Mouse (Mus musculus): ENCODE results near the gene Mfrp.

The Mfrp gene

DNA sequence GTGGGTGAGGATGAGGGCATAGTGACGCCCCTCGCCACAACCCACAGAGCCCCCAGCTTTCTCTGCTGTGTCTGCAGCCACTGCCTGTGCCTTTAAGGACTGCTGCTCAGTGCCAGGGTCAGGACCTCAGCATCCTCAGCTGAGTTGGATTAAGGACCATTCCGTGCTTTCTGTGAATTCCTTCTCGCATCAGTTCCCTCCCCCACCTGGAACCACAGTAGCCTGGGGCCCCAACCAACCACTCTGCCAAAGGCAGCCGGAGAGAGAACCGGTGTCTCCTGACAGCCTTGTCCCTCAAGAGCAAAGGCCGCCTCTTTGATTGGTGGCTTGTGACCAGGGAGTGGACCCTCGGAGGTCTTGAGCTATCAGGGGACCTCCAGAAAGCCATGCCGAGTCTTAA lies at the start of gene Mfrp:
TSS of gene Mfrp (plus strand) at position 240 of the 400 bp plus-strand sequence.
- DNase-seq (ENCODE audit: low spot score): no peak

DNA sequence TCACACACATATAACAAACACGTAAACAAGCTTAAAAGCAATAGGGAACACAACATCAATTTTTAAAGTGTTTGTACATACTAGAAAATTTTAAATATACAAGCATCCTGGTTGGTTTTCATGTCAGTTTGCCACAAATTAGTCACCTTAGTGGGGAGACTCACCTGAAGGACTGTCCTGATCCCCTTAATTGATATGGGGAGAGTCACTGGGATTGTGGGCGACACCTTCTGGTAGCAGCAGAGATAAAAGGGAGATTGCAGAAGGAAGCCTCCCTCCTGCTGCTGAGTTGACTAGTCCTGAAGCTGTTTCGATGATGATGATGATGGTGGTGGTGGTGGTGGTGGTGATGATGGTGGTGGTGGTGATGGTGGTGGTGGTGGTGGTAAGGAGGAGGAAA lies 48.7 kb upstream of the Mfrp start:
- no peak for DNase-seq (ENCODE audit: low spot score)

DNA sequence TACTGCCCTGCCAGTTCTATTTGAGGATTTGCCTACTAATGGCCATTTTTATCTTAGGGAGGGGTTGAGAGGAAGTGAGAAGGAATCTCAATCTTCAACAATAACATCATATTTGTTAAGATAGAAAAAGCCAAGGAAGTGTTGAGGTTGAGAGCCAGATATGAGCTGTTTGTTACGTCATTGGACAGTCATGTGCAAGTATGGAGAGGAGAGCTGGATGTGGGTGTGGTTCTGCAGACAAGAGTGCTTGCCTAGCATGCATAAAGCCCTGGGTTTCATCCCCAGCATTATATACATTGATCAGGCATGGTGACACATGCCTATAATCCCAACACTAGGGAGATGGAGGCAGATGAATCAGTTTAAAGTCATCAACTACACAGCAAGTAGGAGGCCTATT lies 47.6 kb upstream of the Mfrp start:
- no peak for DNase-seq (ENCODE audit: low spot score)

DNA sequence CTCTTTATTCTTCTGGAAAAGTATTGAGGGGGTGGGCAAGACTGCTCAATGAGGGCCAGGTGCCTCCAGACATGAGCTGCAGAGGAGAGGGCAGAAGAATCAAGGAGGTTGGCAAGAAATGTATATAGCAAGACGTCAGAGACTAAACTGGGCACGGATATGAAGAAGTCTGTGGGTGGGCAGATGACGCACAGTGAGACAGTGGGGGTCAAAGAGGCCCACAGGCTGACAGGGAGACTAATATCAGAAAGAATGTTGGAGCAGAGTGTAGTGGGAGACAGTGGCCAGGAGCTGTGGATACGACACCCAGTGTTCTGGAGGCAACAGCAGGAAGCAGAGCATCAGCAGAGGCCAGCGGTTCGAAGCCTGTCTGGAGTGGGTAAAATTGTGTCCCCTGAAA lies 42.9 kb upstream of the Mfrp start:
- no peak for DNase-seq (ENCODE audit: low spot score)

DNA sequence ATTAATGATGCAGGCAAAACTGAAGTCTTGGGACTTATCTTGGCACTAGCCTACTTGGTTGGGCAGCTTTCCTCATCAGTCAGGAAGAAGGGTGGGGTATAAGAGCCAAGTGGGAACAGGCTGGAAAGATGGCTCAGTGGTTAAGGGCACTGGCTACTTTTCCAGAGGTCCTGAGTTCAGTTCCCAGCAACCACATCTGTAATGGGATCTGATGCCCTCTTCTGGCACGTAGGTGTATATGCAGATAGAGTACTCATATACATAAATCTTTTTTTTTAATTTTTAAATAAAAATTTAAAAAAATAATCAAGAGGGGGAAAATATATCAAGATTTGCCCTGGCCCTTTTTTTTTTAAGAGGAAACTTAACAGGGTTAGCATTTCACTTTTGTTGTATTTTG lies 36.4 kb upstream of the Mfrp start:
- no peak for DNase-seq (ENCODE audit: low spot score)

DNA sequence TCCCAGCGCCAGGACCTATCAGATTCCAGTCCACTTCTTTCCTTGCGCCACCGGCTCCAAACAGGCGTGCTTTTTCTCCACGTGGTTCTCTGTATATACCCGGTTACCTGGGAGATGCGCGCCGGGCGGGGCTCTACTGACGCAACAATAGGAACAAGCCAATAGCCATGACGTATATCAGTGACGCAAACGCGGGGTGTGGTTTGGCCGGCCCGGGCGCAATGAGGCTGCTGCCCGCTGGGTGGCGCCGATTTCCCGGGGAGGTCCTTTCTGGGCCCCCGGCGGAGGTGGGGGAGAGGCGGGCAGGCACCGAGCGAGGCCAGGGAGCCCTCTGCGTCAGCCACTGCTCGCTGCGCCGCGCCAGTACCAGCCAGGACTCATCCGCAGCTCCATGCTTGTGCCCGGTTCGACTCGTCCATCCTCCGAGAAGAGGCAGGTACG lies 34.7 kb upstream of the Mfrp start, which contains the start of gene Usp2:
TSS of gene Usp2 (plus strand) at position 237 of the 441 bp plus-strand sequence.
- DNase-seq (ENCODE audit: low spot score): peak; percentile 99

DNA sequence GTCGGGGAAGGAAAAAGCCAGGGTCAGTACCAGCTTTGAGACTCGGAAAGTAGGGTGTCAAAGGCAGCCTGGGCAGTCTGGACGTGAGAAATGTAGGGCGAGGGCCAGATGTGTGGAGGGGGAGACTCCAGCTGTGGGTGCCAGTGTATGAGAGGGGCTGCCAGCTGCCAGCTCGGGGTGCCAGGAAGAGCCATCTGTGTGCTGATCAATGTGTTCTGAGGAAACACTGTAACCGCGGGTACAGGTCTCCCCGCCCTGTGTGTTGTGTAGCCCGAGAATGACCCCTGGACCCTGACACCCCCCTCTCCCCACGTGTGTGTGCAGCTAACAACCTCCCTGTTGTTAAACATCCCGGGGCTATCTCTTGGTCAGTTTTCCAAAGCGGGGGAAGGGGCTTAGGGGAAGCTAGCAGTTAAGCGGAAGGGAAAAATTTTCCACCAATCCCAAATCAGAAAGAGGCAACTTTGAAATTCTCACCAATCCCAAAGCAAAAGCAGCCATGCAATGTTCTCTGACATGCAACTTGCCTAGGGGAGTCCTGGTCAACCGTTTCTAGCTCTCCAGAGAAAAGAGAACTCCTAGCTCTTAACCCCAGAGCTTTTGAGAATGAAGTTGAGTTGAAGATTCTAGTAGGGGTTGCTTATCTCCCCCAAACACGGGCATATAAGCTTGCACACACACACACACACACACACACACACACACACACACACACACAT lies 34.1 kb upstream of the Mfrp start:
- DNase-seq (ENCODE audit: low spot score): no peak

DNA sequence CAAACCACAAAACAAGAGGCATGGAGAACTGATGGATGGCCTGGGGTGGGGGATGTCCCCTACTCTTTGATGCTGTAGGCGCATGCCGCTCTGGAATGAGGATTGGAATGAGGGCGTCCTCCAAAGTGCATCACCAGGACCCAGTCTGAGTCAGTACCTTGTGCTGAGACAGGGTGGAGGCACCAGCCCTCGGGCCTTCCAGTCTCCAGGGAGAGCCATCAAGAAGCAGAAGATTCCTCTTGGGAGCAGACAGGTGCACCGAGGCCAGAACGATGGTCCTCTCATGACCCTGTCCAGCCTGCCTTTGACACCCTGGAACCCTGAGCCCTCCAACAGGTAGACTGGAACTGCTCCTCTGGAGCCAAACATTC lies 33.6 kb upstream of the Mfrp start:
- no peak for DNase-seq (ENCODE audit: low spot score)

DNA sequence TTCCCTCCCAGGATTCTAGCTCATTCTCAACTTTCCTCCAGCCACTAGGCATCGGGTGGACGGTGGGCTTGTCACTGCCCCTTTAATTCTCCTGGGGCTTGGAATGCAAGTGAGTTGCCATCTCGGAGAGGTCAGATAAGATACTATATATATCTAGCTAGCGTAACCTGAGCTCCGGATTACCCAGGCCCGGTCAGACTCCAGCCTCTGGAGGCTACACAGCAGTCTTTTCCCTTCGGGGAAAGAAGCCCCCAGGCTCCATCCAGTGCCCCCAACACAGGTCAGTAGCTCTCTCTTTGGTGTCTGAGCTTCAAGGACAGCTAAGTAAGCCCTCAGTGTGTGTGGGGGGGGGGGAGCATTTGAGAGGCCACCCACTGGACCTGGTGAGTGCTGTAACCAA lies 32.3 kb upstream of the Mfrp start:
- no peak for DNase-seq (ENCODE audit: low spot score)

DNA sequence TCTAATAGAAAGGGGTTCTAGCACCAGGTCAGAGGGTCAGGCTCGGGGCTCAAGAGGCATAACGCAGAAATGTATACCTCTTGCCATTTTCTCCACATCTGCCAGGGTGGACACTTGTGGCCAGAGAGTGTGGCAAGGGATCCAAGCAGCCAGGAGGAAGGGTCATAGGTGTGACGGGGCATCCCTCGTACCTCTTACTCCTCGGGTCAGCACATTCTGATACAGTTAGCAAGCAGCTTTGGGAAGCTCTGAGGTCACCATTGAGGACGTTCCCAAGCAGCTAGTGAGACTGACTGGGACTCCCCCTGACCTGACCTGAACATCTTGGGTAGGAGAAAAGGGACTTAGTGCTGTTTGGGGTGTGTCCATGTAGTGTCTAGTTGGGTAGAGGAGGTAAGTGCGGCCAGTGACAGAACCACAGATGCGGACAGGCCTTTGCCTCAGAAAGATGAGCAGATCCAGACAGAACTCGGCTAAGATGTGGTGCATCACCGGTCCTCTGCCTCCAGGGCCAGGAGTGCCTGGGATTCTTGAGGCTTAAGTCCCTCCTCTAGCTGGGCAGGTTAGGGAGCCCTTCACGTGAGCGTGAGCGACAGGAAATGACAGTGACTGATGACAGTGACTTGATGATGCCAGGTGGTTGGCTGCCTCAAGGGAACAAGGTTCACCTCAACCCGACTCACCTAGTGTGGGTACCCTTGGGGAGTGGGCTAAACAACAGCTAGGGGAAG lies 31.3 kb upstream of the Mfrp start:
- no peak for DNase-seq (ENCODE audit: low spot score)

DNA sequence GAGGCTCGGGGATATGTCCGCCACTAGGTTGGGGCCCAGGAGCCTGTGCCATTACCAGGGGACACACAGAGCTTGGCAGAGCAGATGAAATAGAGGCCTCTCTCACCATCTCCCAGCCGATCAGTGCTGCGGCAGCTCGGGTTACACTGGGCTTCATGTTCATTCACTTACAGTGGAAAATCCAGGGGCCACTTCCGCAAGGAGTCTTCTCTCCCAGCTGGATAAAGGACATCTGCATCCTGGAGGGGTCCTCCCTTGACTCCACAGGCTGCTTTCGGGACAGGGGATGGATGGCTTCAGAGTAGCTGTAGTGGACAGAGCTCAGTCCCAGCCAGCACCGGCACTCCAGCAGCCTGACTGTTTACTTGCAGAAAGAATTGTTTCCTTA lies 30.7 kb upstream of the Mfrp start:
- DNase-seq (ENCODE audit: low spot score): no peak

DNA sequence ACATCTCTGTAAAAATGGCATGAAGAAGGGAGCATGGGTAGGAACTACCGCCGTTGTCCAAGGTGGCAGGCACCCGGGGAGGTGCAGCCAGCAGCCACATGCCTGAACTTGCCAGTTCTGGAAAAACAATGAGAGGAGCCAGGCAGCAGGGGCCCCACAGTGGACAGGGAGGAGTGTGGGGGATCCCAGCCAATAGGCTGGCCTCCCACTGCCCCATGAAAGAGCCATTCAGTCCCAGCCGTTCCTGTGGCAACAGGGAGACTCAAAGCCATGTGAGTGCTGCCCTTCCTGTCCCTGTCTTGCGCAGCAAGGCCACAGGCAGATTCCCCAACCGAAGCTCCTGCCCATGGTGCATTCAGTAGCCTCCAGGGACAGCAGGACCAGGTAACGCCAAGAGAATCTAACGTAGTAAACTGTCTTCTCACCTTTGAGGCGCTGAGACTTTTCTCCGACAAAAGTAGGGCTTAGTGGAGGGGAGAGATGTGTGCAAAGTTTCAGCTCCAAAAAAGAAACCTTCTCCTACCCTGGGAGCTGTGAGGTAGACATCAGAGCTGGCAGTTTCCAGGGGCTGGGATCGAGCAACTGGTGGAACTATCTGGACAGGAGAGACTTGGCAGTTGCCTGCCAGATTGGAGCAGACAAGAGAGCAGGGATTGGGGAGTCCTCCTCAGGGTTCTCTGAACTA lies 29.5 kb upstream of the Mfrp start:
- DNase-seq (ENCODE audit: low spot score): no peak

DNA sequence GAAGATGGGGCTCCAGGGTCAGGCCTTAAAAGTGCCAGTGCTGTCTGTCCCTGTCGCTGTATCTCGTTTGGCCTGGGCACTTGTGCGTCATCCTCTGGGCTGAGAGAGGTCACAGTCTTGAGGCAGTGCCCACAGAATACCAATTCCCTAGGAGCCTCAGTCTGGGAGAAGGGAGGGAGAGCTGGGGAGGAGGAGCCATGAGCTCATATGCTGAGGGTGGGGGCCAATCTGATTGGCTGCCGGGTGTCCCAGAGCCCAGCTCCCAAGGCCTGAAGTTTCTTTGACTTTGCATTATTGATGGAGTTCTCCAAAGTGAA lies 29.0 kb upstream of the Mfrp start:
- no peak for DNase-seq (ENCODE audit: low spot score)

DNA sequence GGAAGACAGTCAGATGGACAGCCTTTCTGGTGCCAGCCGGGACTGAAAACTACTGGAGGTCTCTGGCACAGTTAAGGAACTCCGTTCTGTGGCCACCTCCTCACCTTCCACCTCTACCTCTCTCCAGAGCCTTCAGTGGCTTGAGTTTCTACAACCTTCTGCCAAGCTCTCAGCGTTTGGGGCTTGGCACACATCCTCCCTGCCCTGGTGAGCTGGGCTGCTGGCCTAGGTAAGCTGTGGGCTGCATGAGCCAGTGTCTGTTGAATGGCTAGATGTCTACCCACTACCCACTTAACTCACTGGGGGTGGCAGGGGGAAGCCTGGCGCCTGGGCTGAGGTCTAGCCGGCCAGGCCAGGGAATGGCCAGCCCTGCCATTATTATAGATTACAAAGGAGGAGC lies 28.4 kb upstream of the Mfrp start:
- no peak for DNase-seq (ENCODE audit: low spot score)

DNA sequence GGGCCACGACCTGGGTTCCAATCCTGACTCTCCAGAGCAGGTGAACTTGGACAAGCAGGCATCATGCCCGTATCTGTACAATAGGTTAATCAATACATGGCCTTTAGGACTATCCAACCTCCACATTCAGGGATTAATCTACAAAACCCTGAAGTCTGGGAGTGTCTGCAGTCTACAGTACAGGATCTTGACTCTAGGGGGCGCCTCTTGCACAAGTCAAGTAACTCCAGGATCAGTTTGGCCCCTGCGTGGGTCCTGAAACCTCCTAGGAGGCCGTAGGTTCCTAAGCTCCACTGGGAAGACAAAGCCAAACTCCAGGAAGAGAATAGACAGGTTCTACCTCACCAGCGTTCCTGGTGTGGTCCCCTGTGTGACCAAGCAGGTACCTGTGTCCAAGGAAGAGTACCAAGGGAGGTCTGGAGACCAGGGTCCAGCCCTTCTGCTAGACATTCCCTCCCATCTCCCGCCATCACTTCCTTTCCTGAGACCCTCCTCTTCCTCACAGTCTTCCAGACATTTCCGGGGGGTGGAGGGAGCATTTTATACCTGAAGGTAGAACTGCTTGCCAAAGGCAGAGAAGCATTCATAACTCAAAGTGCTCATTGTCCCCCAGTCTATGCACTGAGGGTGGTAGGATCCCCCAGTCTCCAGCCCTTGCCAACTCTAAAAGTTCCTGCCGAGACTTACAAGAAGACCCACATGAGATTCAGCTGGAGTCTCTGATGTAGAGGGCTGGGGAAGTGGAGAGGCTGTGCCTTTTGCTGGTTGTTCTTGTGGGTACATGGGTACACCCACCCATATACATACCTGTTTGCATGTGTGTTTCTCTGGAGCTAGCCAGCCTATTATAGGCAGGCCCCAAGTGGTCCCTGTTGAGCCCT lies 26.9 kb upstream of the Mfrp start:
- no peak for DNase-seq (ENCODE audit: low spot score)

DNA sequence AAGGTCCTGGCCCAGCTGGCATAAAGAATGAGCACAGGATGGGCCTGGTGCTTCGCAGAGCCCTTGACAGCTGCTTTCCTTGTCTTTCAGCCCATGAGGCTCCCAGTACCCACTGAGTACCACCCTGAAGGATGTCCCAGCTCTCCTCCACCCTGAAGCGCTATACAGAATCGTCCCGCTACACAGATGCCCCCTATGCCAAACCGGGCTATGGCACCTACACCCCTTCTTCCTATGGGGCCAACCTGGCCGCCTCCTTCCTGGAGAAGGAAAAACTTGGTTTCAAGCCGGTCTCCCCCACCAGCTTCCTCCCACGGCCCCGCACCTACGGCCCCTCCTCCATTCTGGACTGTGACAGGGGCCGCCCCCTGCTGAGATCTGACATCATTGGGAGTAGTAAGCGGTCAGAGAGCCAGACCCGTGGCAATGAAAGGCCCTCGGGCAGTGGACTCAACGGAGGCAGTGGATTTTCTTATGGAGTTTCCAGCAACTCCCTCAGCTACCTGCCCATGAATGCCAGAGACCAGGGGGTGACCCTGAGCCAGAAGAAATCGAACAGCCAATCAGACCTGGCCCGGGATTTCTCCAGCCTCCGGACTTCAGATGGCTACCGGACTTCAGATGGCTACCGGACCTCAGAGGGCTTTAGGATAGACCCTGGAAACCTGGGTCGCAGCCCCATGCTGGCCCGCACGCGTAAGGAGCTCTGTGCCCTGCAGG lies 26.1 kb upstream of the Mfrp start:
- no peak for DNase-seq (ENCODE audit: low spot score)

DNA sequence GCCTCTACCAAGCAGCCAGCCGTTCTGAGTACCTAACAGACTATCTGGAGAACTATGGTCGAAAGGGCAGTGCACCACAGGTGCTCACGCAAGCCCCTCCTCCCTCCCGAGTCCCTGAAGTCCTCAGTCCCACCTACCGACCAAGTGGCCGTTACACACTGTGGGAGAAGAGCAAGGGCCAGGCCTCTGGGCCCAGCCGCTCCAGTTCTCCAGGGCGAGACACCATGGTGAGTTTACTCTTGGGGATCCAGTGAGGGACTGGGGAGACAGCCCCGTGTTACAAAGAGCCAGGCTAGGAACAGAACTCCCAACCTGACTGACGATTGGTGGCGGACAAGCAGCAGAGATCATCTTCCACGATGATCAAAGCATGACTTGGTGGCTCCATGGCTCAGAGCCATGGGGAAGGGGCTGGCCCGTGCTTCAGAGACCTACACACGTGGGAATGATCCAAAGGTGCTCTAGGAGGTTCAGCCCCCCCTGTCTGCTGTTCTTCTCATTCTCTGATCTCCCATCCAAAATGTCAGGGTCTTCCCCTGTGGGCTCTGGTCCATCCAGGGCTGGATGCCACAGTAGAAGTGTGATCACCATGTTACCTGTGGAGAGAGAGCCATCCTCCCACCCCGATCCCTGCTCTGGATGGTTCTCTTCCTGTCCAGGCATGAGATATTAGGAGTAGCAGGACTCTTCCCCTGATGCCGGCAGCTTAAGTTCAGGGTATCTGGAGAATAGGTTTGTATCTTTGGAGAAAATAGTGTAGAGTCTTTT lies 25.3 kb upstream of the Mfrp start:
- no peak for DNase-seq (ENCODE audit: low spot score)

DNA sequence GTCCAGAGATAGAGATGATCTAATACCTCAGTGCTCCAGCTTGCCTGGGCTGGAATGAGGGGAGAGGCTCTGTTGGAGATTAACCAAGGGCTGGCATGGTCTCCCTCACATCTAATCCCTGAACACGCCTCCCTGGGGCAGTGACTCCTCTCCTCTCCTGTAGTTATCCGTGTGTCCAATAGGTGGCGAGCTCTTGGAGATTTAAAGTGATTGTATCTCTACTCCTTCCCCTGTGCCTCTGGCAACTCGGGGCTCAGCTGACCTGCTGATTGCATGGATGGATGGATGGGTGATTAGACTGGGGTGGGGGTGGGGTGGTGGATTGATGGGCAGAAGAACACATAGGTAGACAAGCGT lies 24.8 kb upstream of the Mfrp start:
- no peak for DNase-seq (ENCODE audit: low spot score)

DNA sequence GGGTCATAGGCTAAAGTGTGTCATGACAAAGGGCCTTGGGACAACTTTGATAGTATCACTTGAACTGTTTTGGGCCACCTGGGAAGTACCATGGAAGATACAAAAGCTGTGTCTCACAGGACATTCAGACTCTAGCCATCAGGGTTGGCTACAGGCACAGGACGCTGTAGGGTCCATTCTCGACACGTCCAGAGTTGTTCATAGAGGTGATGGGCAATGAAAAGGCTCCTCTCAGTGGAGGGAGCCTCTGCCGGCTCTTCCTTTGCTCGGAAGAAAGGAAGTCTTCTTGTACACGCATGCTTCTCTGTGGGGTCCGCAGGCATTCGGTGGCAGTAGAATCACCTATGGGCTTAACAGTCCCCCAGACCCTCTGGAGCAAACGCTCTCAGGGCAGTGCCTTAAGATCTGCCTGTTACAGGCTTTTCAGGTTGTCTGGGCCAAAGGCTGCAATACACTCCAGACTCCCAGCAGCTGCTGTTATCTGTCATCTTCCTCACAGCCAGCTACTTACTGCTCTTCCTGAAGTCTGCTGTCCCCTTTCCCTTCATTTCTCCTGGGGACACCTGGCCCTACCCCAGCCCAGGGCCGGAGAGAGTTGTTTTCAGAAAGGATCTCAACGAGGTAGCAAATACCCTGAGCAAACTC lies 24.1 kb upstream of the Mfrp start:
- DNase-seq (ENCODE audit: low spot score): no peak

DNA sequence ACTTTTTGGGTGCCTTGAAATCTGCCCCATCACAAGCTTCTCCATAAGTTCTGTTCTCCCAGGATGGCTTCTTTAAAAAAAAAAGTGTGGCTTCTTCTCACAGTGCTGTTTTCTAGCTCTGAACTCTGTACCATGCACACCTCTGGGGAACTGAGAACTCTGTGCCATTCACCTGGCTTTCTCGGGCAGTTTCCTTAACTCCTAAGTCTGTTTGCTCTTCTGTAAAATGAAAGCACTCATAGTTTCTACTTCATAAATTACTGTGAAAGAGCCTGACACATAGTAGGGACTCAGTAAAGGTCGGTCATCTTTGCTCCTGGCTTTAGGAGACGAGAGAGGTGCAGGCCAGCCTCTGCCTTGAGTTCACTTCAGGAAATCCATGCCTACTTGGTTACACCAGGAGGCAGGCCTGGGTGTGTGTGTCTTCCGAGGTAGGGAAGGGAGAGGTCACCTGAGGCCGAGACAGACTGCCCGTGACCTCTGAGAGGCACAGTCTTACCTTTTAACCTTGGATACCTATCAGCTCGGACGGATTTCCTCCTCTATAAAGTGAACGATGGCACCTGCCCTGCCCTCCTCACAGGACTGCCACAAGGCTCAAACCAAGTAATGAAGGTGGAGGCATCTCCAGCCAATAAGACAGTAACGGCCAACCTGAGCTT lies 23.3 kb upstream of the Mfrp start:
- DNase-seq (ENCODE audit: low spot score): no peak

All from urinary bladder, postnatal 10 days (tissue).